Mouse (Mus musculus) liver, adult 2 months (tissue): ENCODE measurements around the gene Tcf19. TPM values are rescaled to one million over a fixed set of nuclear protein-coding genes. Genes with fewer than 3 reads are reported as not detected.

ENCODE experiments used
- DNase-seq: peaks from one replicate; pipeline ENCODE4 v3.0.0-alpha.2; 2011; ENCODE audit warnings: low read depth, low spot score; ENCODE audit errors: extremely low read depth
- H3K27ac ChIP-seq: fragments of 200-500 bp; replicated peaks from 2 replicates; pipeline ENCODE4 v1.5.1; 2012; ENCODE audit warnings: low read depth, mild to moderate bottlenecking, control low read depth, inconsistent platforms, low read length; ENCODE audit not compliant: insufficient read depth
- H3K27me3 ChIP-seq: fragments of 200-500 bp; 2 replicates; pipeline ENCODE4 v1.6.1; 2012; ENCODE audit warnings: mild to moderate bottlenecking, moderate library complexity, low read length, inconsistent platforms; ENCODE audit not compliant: control insufficient read depth, insufficient read depth
- H3K36me3 ChIP-seq: fragments of 200-500 bp; 2 replicates; pipeline ENCODE4 v1.6.1; 2012; ENCODE audit warnings: low read length, inconsistent platforms; ENCODE audit not compliant: control insufficient read depth, insufficient read depth
- H3K4me1 ChIP-seq: fragments of 200-500 bp; 2 replicates; pipeline ENCODE4 v1.6.1; 2011; ENCODE audit warnings: low read length; ENCODE audit not compliant: control insufficient read depth, insufficient read depth
- H3K4me3 ChIP-seq: fragments of 200-500 bp; 2 replicates; pipeline ENCODE4 v1.5.1; 2011; ENCODE audit warnings: low read depth, mild to moderate bottlenecking, control low read depth, low read length, moderate library complexity; ENCODE audit not compliant: insufficient read depth
- H3K79me2 ChIP-seq: fragments of 200-500 bp; 2 replicates; pipeline ENCODE4 v1.6.1; 2012; ENCODE audit warnings: inconsistent platforms, mild to moderate bottlenecking, low read length, moderate library complexity; ENCODE audit not compliant: control insufficient read depth, insufficient read depth
- H3K9ac ChIP-seq: fragments of 200-500 bp; 2 replicates; pipeline ENCODE4 v1.6.1; 2012; ENCODE audit warnings: low read depth, mild to moderate bottlenecking, control low read depth, inconsistent platforms, low read length
- CTCF ChIP-seq: fragments of 200-500 bp; IDR thresholded peaks from 2 replicates; pipeline ENCODE4 v1.5.1; 2011; ENCODE audit warnings: low read depth, low read length, control low read depth
- POLR2A ChIP-seq: fragments of 200-500 bp; IDR thresholded peaks from 2 replicates; pipeline ENCODE4 v1.6.1; 2011; ENCODE audit warnings: low read length, control low read depth; ENCODE audit not compliant: insufficient read depth; ENCODE audit errors: extremely low read depth
- WGBS: fragments of 180-500 bp; shearing (Covaris S2); methylation state at CpG from one replicate; pipeline ENCODE4 v1.1.7; 2018; 5-methylcytosine and 5-hydroxymethylcytosine counted together
- polyA plus RNA-seq: library from polyadenylated mRNA; depleted of rRNA; stranded (reverse); fragments of >200 nt; gene quantifications from 2 replicates; pipeline ENCODE4 v1.2.3, GENCODE M21; 2012; rRNA removed
- total RNA-seq: library from RNA; depleted of rRNA; stranded (reverse); fragments of >200 nt; gene quantifications from 2 replicates; pipeline ENCODE4 v1.2.3, GENCODE M21; 2014; rRNA removed

Tcf19 gene
- 1.9 and 4.0 TPM in 2 replicates for total RNA-seq
- 2.7 and 3.1 TPM in 2 replicates for polyA plus RNA-seq

- H3K36me3 ChIP-seq, result no peaks in the 10 kb centered on the region
- peak within 1 kb of the TSS; percentile 51 for H3K9ac ChIP-seq
- peaks cover 4% of the 10 kb centered on the region for H3K4me1 ChIP-seq
- TF ChIP-seq POLR2A (no peak), CTCF (no peak)
- no peaks in the 10 kb centered on the region for H3K27me3 ChIP-seq
- H3K27ac ChIP-seq, result no peak within 1 kb of the TSS
- no peaks in the 10 kb centered on the region for H3K79me2 ChIP-seq
- under 1% methylated on average over 66 of the region's 67 CpGs for WGBS
- peak; percentile 92 for DNase-seq
- peak within 1 kb of the TSS; percentile 74 for H3K4me3 ChIP-seq
Measured at GRCm38 (mm10) chr17:35516652-35517500, at the start of gene Tcf19, which contains the start of gene Cchcr1. TSS of gene Tcf19 (minus strand) at chr17:35516824. TSS of gene Cchcr1 (plus strand) at chr17:35517100.

GRCm38 (mm10) chr17:35558216-35558615 lies 41.6 kb upstream of the Tcf19 start:
- no peak overlapping the region for H3K9ac ChIP-seq
- no peak overlapping the region for H3K4me3 ChIP-seq
- no peaks in the 10 kb centered on the region for H3K27me3 ChIP-seq
- H3K79me2 ChIP-seq, result no peaks in the 10 kb centered on the region
- DNase-seq, result no peak
- peaks cover 5% of the 10 kb centered on the region; the same call in 1 of the 2 replicates for H3K4me1 ChIP-seq
- TF ChIP-seq CTCF (no peak), POLR2A (no peak)
- H3K36me3 ChIP-seq, result no peaks in the 10 kb centered on the region
- 55% methylated on average over 8 of the region's 8 CpGs for WGBS
- H3K27ac ChIP-seq, result no peak overlapping the region

GRCm38 (mm10) chr17:35557351-35557750 lies 40.7 kb upstream of the Tcf19 start:
- H3K4me3 ChIP-seq, result no peak overlapping the region
- no peak for DNase-seq
- no peak overlapping the region for H3K27ac ChIP-seq
- no peak; the same call in 1 of the 2 replicates for TF ChIP-seq CTCF
- TF ChIP-seq POLR2A, result no peak
- H3K4me1 ChIP-seq, result peaks cover 5% of the 10 kb centered on the region; the same call in 1 of the 2 replicates
- H3K9ac ChIP-seq, result no peak overlapping the region
- H3K79me2 ChIP-seq, result no peaks in the 10 kb centered on the region
- H3K36me3 ChIP-seq, result no peaks in the 10 kb centered on the region
- H3K27me3 ChIP-seq, result no peaks in the 10 kb centered on the region
- WGBS, result 81% methylated on average over 9 of the region's 9 CpGs

DNA sequence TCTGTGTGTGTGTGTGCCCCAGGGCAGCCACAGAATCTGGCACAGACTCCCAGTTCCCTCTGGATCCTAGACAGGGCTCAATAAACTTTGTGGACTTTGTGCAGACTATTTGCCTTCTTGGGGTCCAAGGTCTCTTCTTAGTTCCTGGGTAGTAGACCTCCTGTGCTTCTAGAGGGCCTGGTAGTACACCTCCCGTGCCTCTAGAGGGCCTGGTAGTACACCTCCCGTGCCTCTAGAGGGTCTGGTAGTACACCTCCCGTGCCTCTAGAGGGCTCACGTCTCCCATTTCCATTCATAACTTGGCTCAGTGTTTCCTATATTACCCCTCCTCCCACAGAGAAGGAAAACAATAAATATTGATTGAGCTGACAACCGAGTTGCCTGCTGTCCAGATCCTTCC lies 40.2 kb upstream of the Tcf19 start:
- H3K4me3 ChIP-seq, result no peak overlapping the region
- H3K36me3 ChIP-seq, result no peaks in the 10 kb centered on the region
- peaks cover 5% of the 10 kb centered on the region; the same call in 1 of the 2 replicates for H3K4me1 ChIP-seq
- H3K9ac ChIP-seq, result no peak overlapping the region
- no peaks in the 10 kb centered on the region for H3K79me2 ChIP-seq
- peak; percentile 54 for DNase-seq
- H3K27me3 ChIP-seq, result no peaks in the 10 kb centered on the region
- 11% methylated on average over 5 of the region's 5 CpGs for WGBS
- H3K27ac ChIP-seq, result no peak overlapping the region
- TF ChIP-seq CTCF, result peak; percentile 91
- no peak for TF ChIP-seq POLR2A

GRCm38 (mm10) chr17:35556186-35556765 lies 39.7 kb upstream of the Tcf19 start:
- no peak overlapping the region for H3K9ac ChIP-seq
- no peaks in the 10 kb centered on the region for H3K27me3 ChIP-seq
- no peaks in the 10 kb centered on the region for H3K36me3 ChIP-seq
- H3K79me2 ChIP-seq, result no peaks in the 10 kb centered on the region
- peaks cover 5% of the 10 kb centered on the region; the same call in 1 of the 2 replicates for H3K4me1 ChIP-seq
- H3K4me3 ChIP-seq, result no peak overlapping the region
- H3K27ac ChIP-seq, result no peak overlapping the region
- WGBS, result 83% methylated on average over 13 of the region's 13 CpGs
- no peak for DNase-seq
- TF ChIP-seq CTCF (no peak), POLR2A (no peak)
